Mouse (Mus musculus) ES-E14 (cell line): ENCODE measurements around the gene Dennd5a.

ENCODE experiments used
- HCFC1 ChIP-seq: IDR thresholded peaks from 2 replicates; pipeline ENCODE4 v1.6.1; 2012; ENCODE audit warnings: low read length, inconsistent platforms, borderline replicate concordance; ENCODE audit not compliant: insufficient read depth
- ZC3H11A ChIP-seq: IDR thresholded peaks from 2 replicates; pipeline ENCODE4 v1.6.1; 2012; ENCODE audit warnings: low read depth, mild to moderate bottlenecking, inconsistent platforms, low read length, borderline replicate concordance
- ZNF384 ChIP-seq: IDR thresholded peaks from 2 replicates; pipeline ENCODE4 v1.6.1; 2012; ENCODE audit warnings: low read depth, low read length, inconsistent platforms

DNA sequence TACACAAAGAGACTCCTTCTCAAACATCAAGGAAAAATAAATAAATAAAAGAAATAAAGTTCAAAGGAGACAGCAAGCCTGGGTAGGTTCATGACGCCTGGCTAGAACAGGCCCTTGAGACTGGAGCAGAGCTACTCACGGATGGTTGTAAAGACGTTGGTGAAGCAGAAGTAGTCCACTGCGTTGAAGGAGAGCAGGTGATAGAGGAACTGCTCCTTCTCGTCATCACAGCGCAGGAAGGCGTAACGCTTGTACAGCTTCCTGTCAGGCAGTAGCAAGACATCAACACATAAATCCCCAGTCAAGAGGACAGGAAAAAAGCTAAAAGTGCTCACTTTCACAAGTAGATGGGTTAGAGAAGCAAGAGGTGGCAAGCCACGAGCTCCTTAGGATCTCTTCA lies 59.3 kb downstream of the Dennd5a start:
- TF ChIP-seq ZNF384 = no peak
- no peak for TF ChIP-seq HCFC1
- TF ChIP-seq ZC3H11A = no peak
